Mouse (Mus musculus): ENCODE results near the gene Arg2. TPM values are rescaled to one million over a fixed set of nuclear protein-coding genes. Genes with fewer than 3 reads are reported as not detected.
"Not testable (repeated sequence)": the region's sequence is repeated elsewhere in the genome, so short reads cannot be mapped to it uniquely, and the experiment has no call there.

The Arg2 gene
- total and polyA plus RNA-seq, 2 experiments from 2014 or later = 9.8 to 20.5 TPM

DNA sequence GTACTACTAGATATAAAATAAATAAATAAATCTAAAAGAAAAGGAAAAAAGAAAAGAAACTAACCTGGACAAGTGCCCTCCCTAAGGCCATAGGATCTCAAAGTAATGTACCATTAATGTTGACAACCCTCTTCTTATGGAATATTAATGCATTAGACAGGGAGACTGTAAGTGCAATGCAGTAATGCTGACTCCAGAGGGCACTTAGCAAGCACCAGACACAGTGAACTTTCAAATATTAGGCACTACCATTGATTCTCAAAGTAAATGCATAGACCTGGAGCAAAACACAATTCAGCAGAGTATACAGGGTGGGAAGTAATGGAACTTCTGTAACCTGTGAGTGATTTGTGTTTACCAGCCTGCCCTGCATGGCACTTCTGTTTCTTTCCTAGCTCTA lies 38.6 kb downstream of the Arg2 start:
- peak; percentile 7 for DNase-seq (ENCODE audit: low spot score)

DNA sequence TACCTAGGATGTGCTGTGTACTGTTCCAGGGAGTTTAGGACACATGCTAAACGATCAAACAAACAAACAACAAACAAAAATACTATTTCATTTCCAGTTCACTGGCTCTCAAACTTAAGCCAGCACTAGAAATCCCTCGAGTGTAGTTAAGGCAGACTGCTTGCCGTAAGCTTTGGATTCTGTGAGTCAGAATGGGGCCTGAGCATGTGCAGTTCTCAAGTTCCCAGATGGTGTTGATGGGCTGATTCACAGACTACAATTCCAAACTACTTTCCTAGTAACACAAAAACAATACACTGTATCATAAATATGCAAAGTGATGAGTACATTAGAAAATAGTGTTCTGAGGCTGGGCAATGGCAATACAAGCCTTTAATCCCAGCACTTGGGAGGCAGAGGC lies 39.8 kb downstream of the Arg2 start:
- no peak overlapping the region for H3K27ac ChIP-seq
- no peak overlapping the region for H3K9ac ChIP-seq (replicated peaks; ENCODE audit: low read length)
- TF ChIP-seq CTCF (IDR thresholded peaks at IDR 0.05; ENCODE audit: low read depth) = no peak
- H3K36me3 ChIP-seq (ENCODE audit: insufficient read depth, low read length) = peaks cover 15% of the 10 kb centered on the region; the same call in 1 of the 2 replicates
- ATAC-seq = no peak
- no peak for DNase-seq (ENCODE audit: low spot score)
- H3K27me3 ChIP-seq (ENCODE audit: insufficient read depth, low read length) = no peaks in the 10 kb centered on the region
- WGBS = 66% methylated on average over 3 of the region's 3 CpGs
- no peak overlapping the region for H3K4me2 ChIP-seq (ENCODE audit: low read depth, low read length)
- H3K4me1 ChIP-seq (ENCODE audit: insufficient read depth, low read length) = 0 out of 2 replicates have a peak, but pooled peaks cover 5% of the 10 kb centered on the region
- no peak overlapping the region for H3K4me3 ChIP-seq (ENCODE audit: low read length)
- no peaks in the 10 kb centered on the region for H3K9me3 ChIP-seq (ENCODE audit: low read length)

More for the DNA sequence above, 38.6 kb downstream of the Arg2 start:
- no peaks in the 10 kb centered on the region for H3K27me3 ChIP-seq (ENCODE audit: insufficient read depth, low read length)
- H3K9me3 ChIP-seq (ENCODE audit: low read length) = no peaks in the 10 kb centered on the region
- H3K27ac ChIP-seq = no peak overlapping the region
- ATAC-seq = no peak
- H3K4me1 ChIP-seq (ENCODE audit: insufficient read depth, low read length) = 0 out of 2 replicates have a peak, but pooled peaks cover 5% of the 10 kb centered on the region
- H3K4me3 ChIP-seq (ENCODE audit: low read length) = no peak overlapping the region
- H3K4me2 ChIP-seq (ENCODE audit: low read depth, low read length) = no peak overlapping the region
- H3K9ac ChIP-seq (replicated peaks; ENCODE audit: low read length) = no peak overlapping the region
- TF ChIP-seq CTCF (IDR thresholded peaks at IDR 0.05; ENCODE audit: low read depth) = peak; percentile 46
- H3K36me3 ChIP-seq (ENCODE audit: insufficient read depth, low read length) = peaks cover 18% of the 10 kb centered on the region

DNA sequence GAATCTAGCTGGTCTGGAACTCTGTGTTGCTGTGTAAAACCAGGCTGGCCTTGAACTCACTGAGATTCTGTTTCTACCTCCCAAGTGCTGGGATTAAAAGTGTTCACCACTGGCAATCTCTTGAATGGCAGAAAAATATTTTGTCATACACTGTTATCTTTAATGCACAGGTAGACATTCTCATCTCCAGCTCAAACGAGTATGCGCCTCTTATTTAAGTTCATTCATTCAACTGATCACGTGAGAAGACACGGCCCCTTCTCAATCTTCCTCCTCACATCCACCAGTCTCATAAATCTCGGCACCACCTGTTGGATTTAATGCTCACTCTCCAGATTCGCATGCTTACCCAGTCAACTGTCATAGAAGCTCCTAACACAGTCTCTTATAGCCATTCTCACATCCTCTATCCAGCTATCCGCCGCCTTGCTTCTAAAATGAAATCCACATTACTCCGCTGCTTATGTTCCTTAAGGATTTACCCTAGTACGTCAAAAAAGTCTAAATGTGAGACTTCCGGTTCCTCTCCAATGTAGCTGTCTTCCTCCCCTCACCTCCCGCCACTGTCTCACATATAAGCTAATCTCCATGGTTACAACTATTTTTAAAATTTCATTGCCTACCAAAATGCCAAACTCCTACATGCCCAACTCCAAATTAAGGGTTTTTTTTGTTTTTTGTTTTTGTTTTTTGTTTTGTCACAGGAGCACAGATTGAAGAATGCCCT lies 40.9 kb downstream of the Arg2 start:
- DNase-seq (ENCODE audit: low spot score) (peak; percentile 12), ATAC-seq (no peak)
- Histone ChIP-seq H3K27me3 (ENCODE audit: insufficient read depth, low read length) (no peaks in the 10 kb centered on the region), H3K27ac (0 out of 2 replicates have a peak overlapping the region, but pooled peaks have one; percentile 91), H3K4me3 (ENCODE audit: low read length) (peak overlapping the region; percentile 99), H3K4me1 (ENCODE audit: insufficient read depth, low read length) (0 out of 2 replicates have a peak, but pooled peaks cover 5% of the 10 kb centered on the region), H3K4me2 (ENCODE audit: low read depth, low read length) (peak overlapping the region; percentile 66), H3K9me3 (ENCODE audit: low read length) (no peaks in the 10 kb centered on the region), H3K36me3 (ENCODE audit: insufficient read depth, low read length) (peaks cover 14% of the 10 kb centered on the region; the same call in 1 of the 2 replicates), H3K9ac (replicated peaks; ENCODE audit: low read length) (peak overlapping the region; percentile 81; the same call in 1 of the 2 replicates)
- no peak for TF ChIP-seq CTCF (IDR thresholded peaks at IDR 0.05; ENCODE audit: low read depth)
- WGBS = 33% methylated on average over 12 of the region's 12 CpGs

DNA sequence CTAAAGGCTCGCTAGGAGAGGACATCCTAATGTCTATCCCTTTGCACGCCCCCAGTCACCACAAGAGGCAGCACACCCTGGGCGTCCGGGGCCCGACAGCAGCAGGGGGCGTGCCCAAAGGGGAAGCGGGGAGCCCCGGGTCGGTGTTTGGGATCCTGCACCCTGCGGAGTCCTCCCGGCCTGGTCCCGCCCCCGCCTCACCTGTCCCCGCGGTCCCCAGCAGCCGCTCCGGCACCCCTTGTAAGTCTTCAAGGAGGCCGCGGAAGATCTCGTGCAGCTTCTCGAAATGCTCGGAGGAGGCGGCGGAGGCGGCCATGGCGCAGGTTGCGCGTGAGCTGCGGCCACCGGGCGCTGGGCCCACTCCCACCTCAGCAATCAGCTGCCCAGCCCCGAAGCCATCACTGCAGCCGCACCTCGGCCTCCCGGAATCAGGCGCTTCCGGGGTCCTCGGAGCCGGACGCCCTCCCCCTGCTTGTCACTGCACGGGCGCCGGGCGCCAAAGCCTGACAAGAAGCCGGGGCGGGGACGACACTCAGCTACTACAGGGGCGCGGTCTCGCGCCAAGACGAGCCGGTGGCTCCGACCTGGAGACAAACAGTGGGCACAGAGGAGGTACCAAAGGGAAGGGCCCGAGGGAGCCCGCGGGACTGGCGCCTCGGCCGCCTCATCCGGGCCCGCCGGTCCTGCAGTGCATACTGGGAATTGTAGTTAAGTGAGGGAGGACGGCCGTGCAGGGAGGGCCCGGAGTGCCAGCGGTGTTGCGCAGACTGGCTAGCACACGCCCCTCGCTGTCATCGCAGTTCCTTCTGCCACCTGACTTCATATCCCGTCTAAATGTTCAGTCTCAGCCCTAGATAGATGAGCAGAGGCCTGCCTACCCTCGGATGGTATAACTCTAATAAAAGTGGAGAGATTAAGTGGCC lies 41.7 kb downstream of the Arg2 start, which contains the start of gene Vti1b:
Gene Vti1b (minus strand): TSS at position 649 of the 923 bp plus-strand sequence.
- peak; percentile 66 for TF ChIP-seq CTCF (IDR thresholded peaks at IDR 0.05; ENCODE audit: low read depth)
- Histone ChIP-seq H3K27me3 (ENCODE audit: insufficient read depth, low read length) (no peaks in the 10 kb centered on the region), H3K4me3 (ENCODE audit: low read length) (peak within 1 kb of the TSS; percentile 99), H3K27ac (peak within 1 kb of the TSS; percentile 91), H3K4me2 (ENCODE audit: low read depth, low read length) (peak within 1 kb of the TSS; percentile 66), H3K36me3 (ENCODE audit: insufficient read depth, low read length) (peaks cover 23% of the 10 kb centered on the region; the same call in 1 of the 2 replicates), H3K9me3 (ENCODE audit: low read length) (no peaks in the 10 kb centered on the region), H3K4me1 (ENCODE audit: insufficient read depth, low read length) (0 out of 2 replicates have a peak, but pooled peaks cover 5% of the 10 kb centered on the region), H3K9ac (replicated peaks; ENCODE audit: low read length) (peak within 1 kb of the TSS; percentile 81)
- 1% methylated on average over 70 of the region's 73 CpGs for WGBS
- peak; percentile 98 for ATAC-seq
- DNase-seq (ENCODE audit: low spot score) = peak; percentile 92

DNA sequence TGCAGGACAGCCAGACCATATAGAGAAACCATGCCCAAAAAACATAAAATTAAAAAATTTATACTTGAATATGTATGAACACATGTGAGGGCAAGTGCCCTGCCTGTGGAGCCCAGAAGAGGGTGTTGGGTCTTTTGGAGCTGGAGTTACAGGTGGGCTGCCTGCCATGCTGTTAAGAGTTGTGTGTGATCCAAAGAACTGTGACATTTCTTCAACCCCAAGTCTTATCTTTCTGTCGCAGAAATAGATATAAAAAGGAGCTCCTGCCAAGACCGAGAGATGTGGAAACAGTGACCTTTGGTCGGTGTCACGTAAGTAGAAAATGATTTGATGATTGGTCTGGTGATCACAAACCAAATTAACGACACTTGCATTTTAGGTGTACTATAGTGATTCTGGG lies 43.1 kb downstream of the Arg2 start:
- H3K27me3 ChIP-seq (ENCODE audit: insufficient read depth, low read length) = no peaks in the 10 kb centered on the region
- no peak overlapping the region for H3K27ac ChIP-seq
- H3K4me1 ChIP-seq (ENCODE audit: insufficient read depth, low read length) = 0 out of 2 replicates have a peak, but pooled peaks cover 5% of the 10 kb centered on the region
- 87% methylated on average over 5 of the region's 5 CpGs for WGBS
- ATAC-seq = no peak
- H3K9ac ChIP-seq (replicated peaks; ENCODE audit: low read length) = no peak overlapping the region
- DNase-seq (ENCODE audit: low spot score) = no peak
- H3K4me3 ChIP-seq (ENCODE audit: low read length) = no peak overlapping the region
- H3K4me2 ChIP-seq (ENCODE audit: low read depth, low read length) = no peak overlapping the region
- no peak for TF ChIP-seq CTCF (IDR thresholded peaks at IDR 0.05; ENCODE audit: low read depth)
- peaks cover 29% of the 10 kb centered on the region; the same call in 1 of the 2 replicates for H3K36me3 ChIP-seq (ENCODE audit: insufficient read depth, low read length)
- H3K9me3 ChIP-seq (ENCODE audit: low read length) = no peaks in the 10 kb centered on the region

DNA sequence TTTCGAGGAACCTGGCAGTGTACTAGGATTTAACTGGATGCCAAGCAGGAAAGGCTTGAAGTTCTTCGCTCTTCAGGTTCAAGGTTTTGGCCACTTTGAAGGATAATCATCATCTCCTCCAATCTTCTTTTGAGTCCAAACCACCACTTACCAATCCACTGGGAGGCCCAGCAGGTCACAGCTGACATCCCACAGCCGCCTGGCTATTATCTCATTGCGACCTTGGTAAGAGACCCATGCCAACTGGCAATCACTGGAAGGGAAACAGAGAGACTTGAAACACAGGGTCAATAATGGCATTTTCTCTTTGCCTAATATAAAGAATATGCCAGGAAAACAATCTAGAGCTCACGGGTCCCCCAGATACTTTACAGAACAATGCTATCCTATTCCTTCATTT lies 45.4 kb downstream of the Arg2 start:
- Histone ChIP-seq H3K27ac (no peak overlapping the region), H3K9ac (replicated peaks; ENCODE audit: low read length) (no peak overlapping the region), H3K4me2 (ENCODE audit: low read depth, low read length) (no peak overlapping the region), H3K27me3 (ENCODE audit: insufficient read depth, low read length) (no peaks in the 10 kb centered on the region), H3K9me3 (ENCODE audit: low read length) (no peaks in the 10 kb centered on the region), H3K36me3 (ENCODE audit: insufficient read depth, low read length) (peaks cover 33% of the 10 kb centered on the region; the same call in 1 of the 2 replicates), H3K4me3 (ENCODE audit: low read length) (no peak overlapping the region), H3K4me1 (ENCODE audit: insufficient read depth, low read length) (0 out of 2 replicates have a peak, but pooled peaks cover 5% of the 10 kb centered on the region)
- TF ChIP-seq CTCF (IDR thresholded peaks at IDR 0.05; ENCODE audit: low read depth) = no peak
- ATAC-seq = no peak
- 91% methylated on average over 5 of the region's 5 CpGs for WGBS
- DNase-seq (ENCODE audit: low spot score) = no peak

DNA sequence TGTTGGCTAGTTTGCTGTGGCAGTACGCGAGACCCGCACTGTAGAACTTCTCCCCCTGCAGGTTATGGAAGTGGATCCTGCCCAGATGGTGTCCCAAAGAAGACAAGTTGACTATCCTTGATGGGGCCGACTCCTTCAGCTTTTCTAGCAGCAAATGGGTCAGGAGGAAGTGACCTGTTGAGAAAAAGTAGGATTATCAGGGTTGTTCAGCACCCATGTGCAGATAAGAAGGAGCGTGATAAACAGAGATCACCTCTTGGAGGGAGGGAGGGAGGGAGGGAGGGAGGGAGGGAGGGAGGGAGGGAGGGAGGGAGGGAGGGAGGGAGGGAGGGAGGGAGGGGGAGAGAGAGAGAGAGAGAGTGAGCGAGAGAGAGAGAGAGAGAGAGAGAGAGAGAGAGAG lies 54.6 kb downstream of the Arg2 start:
- H3K4me3 ChIP-seq (ENCODE audit: low read length); ATAC-seq; DNase-seq (ENCODE audit: low spot score); H3K4me1 ChIP-seq (ENCODE audit: insufficient read depth, low read length); H3K27ac ChIP-seq; H3K27me3 ChIP-seq (ENCODE audit: insufficient read depth, low read length); H3K9ac ChIP-seq (replicated peaks; ENCODE audit: low read length); H3K9me3 ChIP-seq (ENCODE audit: low read length); H3K4me2 ChIP-seq (ENCODE audit: low read depth, low read length): not testable (repeated sequence)
- WGBS = 92% methylated on average over 5 of the region's 6 CpGs
- H3K36me3 ChIP-seq (ENCODE audit: insufficient read depth, low read length) = peaks cover 54% of the 10 kb centered on the region
